Mouse (Mus musculus): ENCODE data around the gene Dazap1. TPM values are rescaled to one million over a fixed set of nuclear protein-coding genes. Genes with fewer than 3 reads are reported as not detected.

The Dazap1 gene
- polyA plus RNA-seq, 1 experiment from 2014 or later, result 45.7 TPM

DNA sequence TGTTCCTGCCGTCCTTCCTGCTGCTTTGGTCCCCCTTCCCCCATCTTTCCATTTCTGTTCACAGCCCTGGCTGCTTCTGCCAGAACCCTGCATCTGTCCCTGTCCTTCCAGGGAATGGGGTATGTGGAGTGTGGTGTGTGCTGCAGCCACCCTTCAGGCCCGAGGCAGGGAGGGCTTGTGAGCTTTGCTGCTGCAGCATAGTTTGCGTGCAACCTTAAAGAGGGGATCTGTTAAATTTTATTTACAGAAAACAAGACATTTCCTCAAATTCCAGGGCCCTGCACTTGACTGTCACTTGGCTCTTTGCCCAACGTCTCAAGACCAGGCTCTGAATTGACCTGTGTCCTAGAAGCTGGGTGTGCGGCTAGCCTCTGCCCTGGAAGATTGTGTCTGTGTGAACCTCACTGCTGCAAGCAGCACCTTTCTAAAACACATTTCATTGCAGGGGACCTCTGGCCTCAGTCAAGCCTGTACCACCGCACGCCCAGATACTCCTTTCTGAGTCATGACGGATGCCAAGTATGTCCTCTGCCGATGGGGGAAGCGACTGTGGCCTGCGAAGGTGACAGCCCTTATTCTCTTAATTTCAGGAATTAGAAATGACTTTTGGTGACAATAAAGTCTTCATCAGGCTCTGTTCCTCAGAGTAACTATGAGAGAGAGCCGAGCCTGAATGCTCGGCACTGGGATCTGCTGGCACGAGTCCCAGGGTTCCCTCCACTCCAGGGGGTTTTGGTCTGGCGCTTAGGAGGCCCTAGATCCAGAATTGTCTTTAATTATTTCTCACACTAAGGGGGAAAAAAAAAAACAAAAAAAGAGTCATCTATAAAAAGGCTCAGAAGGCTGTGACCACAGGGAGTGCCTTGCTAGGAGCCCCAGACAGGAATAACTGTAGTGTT lies 33.2 kb upstream of the Dazap1 start:
- DNase-seq (ENCODE audit: low spot score) (no peak), ATAC-seq (replicated peaks; ENCODE audit: low FRiP score, low TSS enrichment, low read depth) (no peak)
- Histone ChIP-seq H3K36me3 (ENCODE audit: control insufficient read depth, insufficient read depth, low read length) (peaks cover 44% of the 10 kb centered on the region), H3K27me3 (replicated peaks; ENCODE audit: control insufficient read depth, insufficient read depth, low read length) (no peaks in the 10 kb centered on the region), H3K4me1 (replicated peaks; ENCODE audit: control insufficient read depth, insufficient read depth, low read length) (peaks cover 28% of the 10 kb centered on the region), H3K9ac (ENCODE audit: low read length) (peak overlapping the region; percentile 84), H3K9me3 (ENCODE audit: control insufficient read depth, low read length) (no peaks in the 10 kb centered on the region), H3K4me3 (ENCODE audit: low read depth, low read length) (peak overlapping the region; percentile 74), H3K4me2 (ENCODE audit: low read length) (peak overlapping the region; percentile 60), H3K27ac (ENCODE audit: low read depth) (peak overlapping the region; percentile 90)
- 46% methylated on average over 15 of the region's 15 CpGs for WGBS

GRCm38 (mm10) chr10:80236145-80236825 lies 25.0 kb upstream of the Dazap1 start:
- ATAC-seq (replicated peaks; ENCODE audit: low FRiP score, low TSS enrichment, low read depth), result no peak
- no peak overlapping the region for H3K4me3 ChIP-seq (ENCODE audit: low read depth, low read length)
- H3K9ac ChIP-seq (ENCODE audit: low read length), result no peak overlapping the region
- DNase-seq (ENCODE audit: low spot score), result no peak
- no peak overlapping the region for H3K4me2 ChIP-seq (ENCODE audit: low read length)
- 95% methylated on average over 13 of the region's 13 CpGs for WGBS
- H3K27me3 ChIP-seq (replicated peaks; ENCODE audit: control insufficient read depth, insufficient read depth, low read length), result no peaks in the 10 kb centered on the region
- H3K4me1 ChIP-seq (replicated peaks; ENCODE audit: control insufficient read depth, insufficient read depth, low read length), result 0 out of 2 replicates have a peak, but pooled peaks cover 9% of the 10 kb centered on the region
- no peak overlapping the region for H3K27ac ChIP-seq (ENCODE audit: low read depth)
- H3K36me3 ChIP-seq (ENCODE audit: control insufficient read depth, insufficient read depth, low read length), result peaks cover 100% of the 10 kb centered on the region
- no peaks in the 10 kb centered on the region for H3K9me3 ChIP-seq (ENCODE audit: control insufficient read depth, low read length)

DNA sequence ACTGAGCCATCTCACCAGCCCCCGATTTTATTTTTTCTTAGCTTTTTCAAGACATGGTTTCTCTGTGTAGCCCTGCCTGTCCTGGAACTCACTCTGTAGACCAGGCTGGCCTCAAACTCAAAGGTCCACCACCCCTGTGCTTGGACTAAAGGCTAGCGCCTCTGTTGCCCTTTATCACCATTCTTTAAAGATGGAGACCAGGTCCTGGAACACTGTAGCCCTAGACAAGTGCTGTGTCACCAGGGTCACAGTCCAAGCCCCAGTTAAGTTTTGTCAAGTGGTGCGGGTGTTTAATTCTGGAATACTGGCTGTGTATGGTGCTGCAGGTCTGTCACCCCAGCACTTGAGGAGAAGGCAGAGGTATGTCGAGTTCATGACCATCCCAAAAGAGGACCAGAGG lies 24.3 kb upstream of the Dazap1 start:
- ATAC-seq (replicated peaks; ENCODE audit: low FRiP score, low TSS enrichment, low read depth), result no peak
- Histone ChIP-seq H3K4me2 (ENCODE audit: low read length) (no peak overlapping the region), H3K27ac (ENCODE audit: low read depth) (no peak overlapping the region), H3K4me3 (ENCODE audit: low read depth, low read length) (no peak overlapping the region), H3K9me3 (ENCODE audit: control insufficient read depth, low read length) (no peaks in the 10 kb centered on the region), H3K9ac (ENCODE audit: low read length) (no peak overlapping the region), H3K36me3 (ENCODE audit: control insufficient read depth, insufficient read depth, low read length) (peaks cover 100% of the 10 kb centered on the region), H3K4me1 (replicated peaks; ENCODE audit: control insufficient read depth, insufficient read depth, low read length) (0 out of 2 replicates have a peak, but pooled peaks cover 9% of the 10 kb centered on the region), H3K27me3 (replicated peaks; ENCODE audit: control insufficient read depth, insufficient read depth, low read length) (no peaks in the 10 kb centered on the region)
- no peak for DNase-seq (ENCODE audit: low spot score)
- 92% methylated on average over 4 of the region's 4 CpGs for WGBS

GRCm38 (mm10) chr10:80238306-80238705 lies 23.0 kb upstream of the Dazap1 start:
- Histone ChIP-seq H3K9ac (ENCODE audit: low read length) (no peak overlapping the region), H3K36me3 (ENCODE audit: control insufficient read depth, insufficient read depth, low read length) (peaks cover 100% of the 10 kb centered on the region), H3K27me3 (replicated peaks; ENCODE audit: control insufficient read depth, insufficient read depth, low read length) (no peaks in the 10 kb centered on the region), H3K4me2 (ENCODE audit: low read length) (no peak overlapping the region), H3K4me3 (ENCODE audit: low read depth, low read length) (no peak overlapping the region), H3K4me1 (replicated peaks; ENCODE audit: control insufficient read depth, insufficient read depth, low read length) (0 out of 2 replicates have a peak, but pooled peaks cover 3% of the 10 kb centered on the region), H3K27ac (ENCODE audit: low read depth) (no peak overlapping the region), H3K9me3 (ENCODE audit: control insufficient read depth, low read length) (no peaks in the 10 kb centered on the region)
- no peak for DNase-seq (ENCODE audit: low spot score)
- no peak for ATAC-seq (replicated peaks; ENCODE audit: low FRiP score, low TSS enrichment, low read depth)
- WGBS, result 90% methylated on average over 3 of the region's 3 CpGs

DNA sequence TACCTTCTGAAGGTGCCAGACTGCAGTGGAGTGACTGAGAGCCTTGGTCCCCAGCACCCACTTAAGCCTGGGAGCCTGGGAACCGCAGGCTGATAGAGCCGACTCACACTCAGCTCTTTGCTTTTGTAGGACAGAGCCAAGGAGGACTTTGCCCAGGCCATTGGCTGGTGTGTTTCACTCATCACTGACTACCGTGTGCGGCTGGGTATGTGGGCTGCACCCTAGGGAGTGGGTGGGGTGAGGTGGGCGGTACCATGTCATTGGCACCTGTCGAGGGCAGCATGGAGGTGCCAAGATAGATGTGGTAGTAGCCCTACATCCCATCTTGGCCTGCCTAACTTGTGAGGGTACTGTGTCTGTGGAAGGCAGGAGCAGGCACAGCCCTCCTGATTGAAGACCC lies 21.5 kb upstream of the Dazap1 start:
- DNase-seq (ENCODE audit: low spot score) (no peak), ATAC-seq (replicated peaks; ENCODE audit: low FRiP score, low TSS enrichment, low read depth) (no peak)
- Histone ChIP-seq H3K4me3 (ENCODE audit: low read depth, low read length) (no peak overlapping the region), H3K4me1 (replicated peaks; ENCODE audit: control insufficient read depth, insufficient read depth, low read length) (no peaks in the 10 kb centered on the region), H3K27ac (ENCODE audit: low read depth) (no peak overlapping the region), H3K27me3 (replicated peaks; ENCODE audit: control insufficient read depth, insufficient read depth, low read length) (no peaks in the 10 kb centered on the region), H3K9me3 (ENCODE audit: control insufficient read depth, low read length) (no peaks in the 10 kb centered on the region), H3K4me2 (ENCODE audit: low read length) (no peak overlapping the region), H3K36me3 (ENCODE audit: control insufficient read depth, insufficient read depth, low read length) (peaks cover 100% of the 10 kb centered on the region), H3K9ac (ENCODE audit: low read length) (no peak overlapping the region)
- WGBS, result 82% methylated on average over 6 of the region's 6 CpGs

DNA sequence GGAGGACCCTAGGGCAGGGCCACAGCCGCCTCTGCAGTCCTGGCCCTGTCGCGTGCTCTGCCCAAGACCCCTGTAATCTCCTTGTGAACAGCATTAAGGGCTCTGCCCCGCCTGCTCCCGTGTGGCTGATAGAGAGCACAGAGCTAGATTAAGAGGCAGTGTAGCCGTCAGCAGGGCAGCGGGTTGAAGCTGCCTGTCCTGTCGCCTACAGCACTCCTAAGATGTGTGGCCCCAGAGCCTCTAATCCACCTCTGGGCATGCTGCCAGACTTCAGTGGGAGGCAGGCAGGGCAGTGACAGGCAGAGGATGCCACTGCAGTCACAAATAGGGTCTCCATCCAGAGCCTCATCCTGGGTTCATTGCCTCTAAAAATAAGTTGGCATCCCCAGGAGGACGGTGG lies 19.2 kb upstream of the Dazap1 start:
- Histone ChIP-seq H3K9me3 (ENCODE audit: control insufficient read depth, low read length) (no peaks in the 10 kb centered on the region), H3K4me2 (ENCODE audit: low read length) (no peak overlapping the region), H3K36me3 (ENCODE audit: control insufficient read depth, insufficient read depth, low read length) (peaks cover 77% of the 10 kb centered on the region), H3K27ac (ENCODE audit: low read depth) (no peak overlapping the region), H3K4me3 (ENCODE audit: low read depth, low read length) (no peak overlapping the region), H3K27me3 (replicated peaks; ENCODE audit: control insufficient read depth, insufficient read depth, low read length) (no peaks in the 10 kb centered on the region), H3K4me1 (replicated peaks; ENCODE audit: control insufficient read depth, insufficient read depth, low read length) (0 out of 2 replicates have a peak, but pooled peaks cover 4% of the 10 kb centered on the region), H3K9ac (ENCODE audit: low read length) (no peak overlapping the region)
- DNase-seq (ENCODE audit: low spot score) (no peak), ATAC-seq (replicated peaks; ENCODE audit: low FRiP score, low TSS enrichment, low read depth) (no peak)
- WGBS, result 69% methylated on average over 9 of the region's 9 CpGs

GRCm38 (mm10) chr10:80242607-80243006 lies 18.7 kb upstream of the Dazap1 start:
- H3K4me2 ChIP-seq (ENCODE audit: low read length), result no peak overlapping the region
- no peak overlapping the region for H3K9ac ChIP-seq (ENCODE audit: low read length)
- H3K4me1 ChIP-seq (replicated peaks; ENCODE audit: control insufficient read depth, insufficient read depth, low read length), result 0 out of 2 replicates have a peak, but pooled peaks cover 4% of the 10 kb centered on the region
- DNase-seq (ENCODE audit: low spot score) (no peak), ATAC-seq (replicated peaks; ENCODE audit: low FRiP score, low TSS enrichment, low read depth) (no peak)
- no peaks in the 10 kb centered on the region for H3K27me3 ChIP-seq (replicated peaks; ENCODE audit: control insufficient read depth, insufficient read depth, low read length)
- H3K9me3 ChIP-seq (ENCODE audit: control insufficient read depth, low read length), result no peaks in the 10 kb centered on the region
- peaks cover 72% of the 10 kb centered on the region for H3K36me3 ChIP-seq (ENCODE audit: control insufficient read depth, insufficient read depth, low read length)
- WGBS, result 93% methylated on average over 3 of the region's 3 CpGs
- no peak overlapping the region for H3K4me3 ChIP-seq (ENCODE audit: low read depth, low read length)
- H3K27ac ChIP-seq (ENCODE audit: low read depth), result no peak overlapping the region

DNA sequence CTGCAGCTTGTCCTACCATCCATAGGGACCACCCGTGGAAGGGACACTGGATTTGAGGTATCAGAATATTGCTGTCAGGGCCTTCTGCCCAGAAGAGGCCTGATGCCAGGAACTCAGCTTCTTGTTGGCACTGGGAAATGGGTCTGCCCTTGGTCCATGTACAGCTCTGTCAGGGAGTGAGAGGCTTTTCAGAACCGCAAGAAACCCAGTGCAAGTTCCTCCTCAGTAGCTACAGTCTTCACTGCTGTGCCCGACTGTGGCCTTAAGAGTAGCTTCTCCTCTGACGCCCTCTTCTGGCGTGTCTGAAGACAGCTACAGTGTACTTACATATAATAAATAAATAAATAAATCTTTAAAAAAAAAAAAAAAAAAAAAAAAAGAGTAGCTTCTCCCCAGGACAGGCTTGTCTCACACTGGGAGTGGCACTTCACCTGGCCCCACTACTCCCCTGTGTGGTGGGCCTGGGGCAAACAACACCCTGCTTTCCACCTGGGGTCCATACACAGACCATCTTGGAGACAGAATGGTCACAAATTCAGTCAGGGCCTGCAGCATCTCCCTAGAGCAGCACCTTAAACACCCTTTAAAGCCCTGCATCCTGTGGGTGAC lies 16.4 kb upstream of the Dazap1 start:
- Histone ChIP-seq H3K9me3 (ENCODE audit: control insufficient read depth, low read length) (no peaks in the 10 kb centered on the region), H3K27ac (ENCODE audit: low read depth) (no peak overlapping the region), H3K27me3 (replicated peaks; ENCODE audit: control insufficient read depth, insufficient read depth, low read length) (no peaks in the 10 kb centered on the region), H3K36me3 (ENCODE audit: control insufficient read depth, insufficient read depth, low read length) (peaks cover 49% of the 10 kb centered on the region), H3K9ac (ENCODE audit: low read length) (no peak overlapping the region), H3K4me3 (ENCODE audit: low read depth, low read length) (no peak overlapping the region), H3K4me1 (replicated peaks; ENCODE audit: control insufficient read depth, insufficient read depth, low read length) (peaks cover 5% of the 10 kb centered on the region; the same call in 1 of the 2 replicates), H3K4me2 (ENCODE audit: low read length) (no peak overlapping the region)
- ATAC-seq (replicated peaks; ENCODE audit: low FRiP score, low TSS enrichment, low read depth) (no peak), DNase-seq (ENCODE audit: low spot score) (peak; percentile 75)
- 38% methylated on average over 5 of the region's 5 CpGs for WGBS

Measured in intestine, embryonic 14.5 days (tissue).